Mouse (Mus musculus): ENCODE measurements at regions not wholly inside any gene's neighbourhood (a gene's known extent, or its start where the extent isn't known, plus 50 kb on each side); places are given as distances from the start of the nearest gene placed in this dataset.

- no peak for ATAC-seq
- Histone ChIP-seq H3K27ac (ENCODE audit: low read depth, low read length) (no peak overlapping the region), H3K9ac (no peak overlapping the region)
Measured at GRCm38 (mm10) chr12:79950579-79951112, 162.2 kb downstream of the Zfp36l1 start.

GRCm38 (mm10) chr12:79949101-79949824 is 163.6 kb downstream of the Zfp36l1 start:
- H3K27me3 ChIP-seq (ENCODE audit: insufficient read depth, low read length) = no peaks in the 10 kb centered on the region
- H3K9me3 ChIP-seq (ENCODE audit: low read length) = no peaks in the 10 kb centered on the region
- ATAC-seq (no peak), DNase-seq (no peak)
- TF ChIP-seq CTCF (IDR thresholded peaks at IDR 0.05; ENCODE audit: low read depth) = no peak
- no peaks in the 10 kb centered on the region for H3K4me1 ChIP-seq (ENCODE audit: insufficient read depth)
- H3K4me3 ChIP-seq (ENCODE audit: low read depth, low read length) = no peak overlapping the region
- no peaks in the 10 kb centered on the region for H3K36me3 ChIP-seq (ENCODE audit: insufficient read depth)
- WGBS = 49% methylated on average over 14 of the region's 14 CpGs
- H3K9ac ChIP-seq = no peak overlapping the region
- no peak overlapping the region for H3K27ac ChIP-seq (ENCODE audit: low read depth, low read length)
- H3K4me2 ChIP-seq (ENCODE audit: low read depth) = no peak overlapping the region

More at GRCm38 (mm10) chr12:79950579-79951112, 162.2 kb downstream of the Zfp36l1 start:
- 88% methylated on average over 7 of the region's 7 CpGs for WGBS
- Histone ChIP-seq H3K27me3 (ENCODE audit: insufficient read depth, low read length) (no peaks in the 10 kb centered on the region), H3K4me3 (ENCODE audit: low read depth, low read length) (no peak overlapping the region), H3K4me1 (ENCODE audit: insufficient read depth) (no peaks in the 10 kb centered on the region), H3K9me3 (ENCODE audit: low read length) (no peaks in the 10 kb centered on the region), H3K4me2 (ENCODE audit: low read depth) (no peak overlapping the region), H3K36me3 (ENCODE audit: insufficient read depth) (no peaks in the 10 kb centered on the region)
- TF ChIP-seq CTCF (IDR thresholded peaks at IDR 0.05; ENCODE audit: low read depth) = no peak
- no peak for DNase-seq

GRCm38 (mm10) chr12:79947574-79947973 is 165.2 kb downstream of the Zfp36l1 start:
- no peak overlapping the region for H3K27ac ChIP-seq (ENCODE audit: low read depth, low read length)
- no peak for DNase-seq
- no peaks in the 10 kb centered on the region for H3K36me3 ChIP-seq (ENCODE audit: insufficient read depth)
- ATAC-seq = no peak
- TF ChIP-seq CTCF (IDR thresholded peaks at IDR 0.05; ENCODE audit: low read depth) = no peak
- H3K27me3 ChIP-seq (ENCODE audit: insufficient read depth, low read length) = no peaks in the 10 kb centered on the region
- H3K4me1 ChIP-seq (ENCODE audit: insufficient read depth) = no peaks in the 10 kb centered on the region
- H3K9ac ChIP-seq = no peak overlapping the region
- H3K4me2 ChIP-seq (ENCODE audit: low read depth) = no peak overlapping the region
- 96% methylated on average over 4 of the region's 4 CpGs for WGBS
- no peak overlapping the region for H3K4me3 ChIP-seq (ENCODE audit: low read depth, low read length)
- no peaks in the 10 kb centered on the region for H3K9me3 ChIP-seq (ENCODE audit: low read length)

- Histone ChIP-seq H3K4me2 (ENCODE audit: low read depth) (no peak overlapping the region), H3K9me3 (ENCODE audit: low read length) (no peaks in the 10 kb centered on the region), H3K36me3 (ENCODE audit: insufficient read depth) (no peaks in the 10 kb centered on the region), H3K27ac (ENCODE audit: low read depth, low read length) (no peak overlapping the region), H3K27me3 (ENCODE audit: insufficient read depth, low read length) (no peaks in the 10 kb centered on the region), H3K4me3 (ENCODE audit: low read depth, low read length) (no peak overlapping the region), H3K4me1 (ENCODE audit: insufficient read depth) (no peaks in the 10 kb centered on the region), H3K9ac (no peak overlapping the region)
- ATAC-seq (no peak), DNase-seq (no peak)
- WGBS = 88% methylated on average over 10 of the region's 10 CpGs
- 0 out of 2 replicates have a peak, but pooled peaks have one; percentile 10 for TF ChIP-seq CTCF (IDR thresholded peaks at IDR 0.05; ENCODE audit: low read depth)
Measured at GRCm38 (mm10) chr12:79946777-79947176, 166.0 kb downstream of the Zfp36l1 start.

- no peak overlapping the region for H3K9ac ChIP-seq
- DNase-seq (no peak), ATAC-seq (no peak)
- H3K36me3 ChIP-seq (ENCODE audit: insufficient read depth) = no peaks in the 10 kb centered on the region
- no peaks in the 10 kb centered on the region for H3K27me3 ChIP-seq (ENCODE audit: insufficient read depth, low read length)
- no peaks in the 10 kb centered on the region for H3K9me3 ChIP-seq (ENCODE audit: low read length)
- WGBS = 82% methylated on average over 4 of the region's 4 CpGs
- no peak for TF ChIP-seq CTCF (IDR thresholded peaks at IDR 0.05; ENCODE audit: low read depth)
- H3K4me3 ChIP-seq (ENCODE audit: low read depth, low read length) = no peak overlapping the region
- no peak overlapping the region for H3K27ac ChIP-seq (ENCODE audit: low read depth, low read length)
- H3K4me2 ChIP-seq (ENCODE audit: low read depth) = no peak overlapping the region
- H3K4me1 ChIP-seq (ENCODE audit: insufficient read depth) = no peaks in the 10 kb centered on the region
Measured at GRCm38 (mm10) chr12:79945899-79946298, 166.9 kb downstream of the Zfp36l1 start.

- Histone ChIP-seq H3K27ac (ENCODE audit: low read depth, low read length) (0 out of 2 replicates have a peak overlapping the region, but pooled peaks have one; percentile 9), H3K4me1 (ENCODE audit: insufficient read depth) (no peaks in the 10 kb centered on the region), H3K4me3 (ENCODE audit: low read depth, low read length) (no peak overlapping the region), H3K27me3 (ENCODE audit: insufficient read depth, low read length) (no peaks in the 10 kb centered on the region), H3K4me2 (ENCODE audit: low read depth) (no peak overlapping the region), H3K36me3 (ENCODE audit: insufficient read depth) (no peaks in the 10 kb centered on the region), H3K9ac (no peak overlapping the region), H3K9me3 (ENCODE audit: low read length) (no peaks in the 10 kb centered on the region)
- 38% methylated on average over 6 of the region's 6 CpGs for WGBS
- ATAC-seq = no peak
- no peak for DNase-seq
- TF ChIP-seq CTCF (IDR thresholded peaks at IDR 0.05; ENCODE audit: low read depth) = no peak
Measured at GRCm38 (mm10) chr12:79944714-79945493, 167.9 kb downstream of the Zfp36l1 start.

GRCm38 (mm10) chr12:79944090-79944489 is 168.7 kb downstream of the Zfp36l1 start:
- H3K36me3 ChIP-seq (ENCODE audit: insufficient read depth) = no peaks in the 10 kb centered on the region
- H3K4me2 ChIP-seq (ENCODE audit: low read depth) = no peak overlapping the region
- H3K4me3 ChIP-seq (ENCODE audit: low read depth, low read length) = no peak overlapping the region
- 91% methylated on average over 10 of the region's 10 CpGs for WGBS
- no peak overlapping the region for H3K27ac ChIP-seq (ENCODE audit: low read depth, low read length)
- H3K27me3 ChIP-seq (ENCODE audit: insufficient read depth, low read length) = no peaks in the 10 kb centered on the region
- ATAC-seq (no peak), DNase-seq (no peak)
- TF ChIP-seq CTCF (IDR thresholded peaks at IDR 0.05; ENCODE audit: low read depth) = no peak
- H3K9me3 ChIP-seq (ENCODE audit: low read length) = no peaks in the 10 kb centered on the region
- H3K9ac ChIP-seq = no peak overlapping the region
- H3K4me1 ChIP-seq (ENCODE audit: insufficient read depth) = no peaks in the 10 kb centered on the region
